Mouse (Mus musculus) hindbrain, embryonic 10.5 days (tissue): Measurements from ENCODE around the gene Dennd2a. TPM values are rescaled to one million over a fixed set of nuclear protein-coding genes. Genes with fewer than 3 reads are reported as not detected.
A peak's percentile ranks its signal among the peaks of the same experiment; 100 is the strongest.
"Not testable (repeated sequence)": the region's sequence is repeated elsewhere in the genome, so short reads cannot be mapped to it uniquely, and the experiment has no call there.

ENCODE experiments used
- DNase-seq: peaks from one replicate; pipeline ENCODE4 v3.0.0-alpha.2; 2017; ENCODE audit warnings: low spot score
- H3K27ac ChIP-seq: fragments of 300-500 bp; sonication (generic); 2 replicates; pipeline ENCODE4 v1.5.1; 2016; ENCODE audit warnings: mild to moderate bottlenecking, moderate library complexity
- H3K27me3 ChIP-seq: fragments of 300-500 bp; sonication (generic); 2 replicates; pipeline ENCODE4 v1.6.1; 2016; ENCODE audit warnings: mild to moderate bottlenecking; ENCODE audit not compliant: poor library complexity, insufficient read depth, severe bottlenecking
- H3K36me3 ChIP-seq: fragments of 300-500 bp; sonication (generic); 2 replicates; pipeline ENCODE4 v1.6.1; 2016; ENCODE audit warnings: mild to moderate bottlenecking, moderate library complexity
- H3K4me1 ChIP-seq: fragments of 300-500 bp; sonication (generic); replicated peaks from 2 replicates; pipeline ENCODE4 v1.6.1; 2016; ENCODE audit warnings: mild to moderate bottlenecking
- H3K4me3 ChIP-seq: fragments of 300-500 bp; sonication (generic); 2 replicates; pipeline ENCODE4 v1.5.1; 2016; ENCODE audit warnings: mild to moderate bottlenecking, moderate library complexity
- H3K9me3 ChIP-seq: fragments of 300-500 bp; sonication (generic); 2 replicates; pipeline ENCODE4 v1.6.1; 2016; ENCODE audit warnings: mild to moderate bottlenecking, moderate library complexity
- WGBS: fragments of 180-500 bp; shearing (Covaris S2); methylation state at CpG from one replicate; pipeline ENCODE4 v1.1.7; 2016; 5-methylcytosine and 5-hydroxymethylcytosine counted together
- polyA plus RNA-seq: library from polyadenylated mRNA; unstranded; fragments of >200 nt; fragmentation: Nextera tagmentation; extraction: Ambion mirVana; gene quantifications from 2 replicates; pipeline ENCODE4 v1.2.1, GENCODE M21; 2016

The Dennd2a gene
- polyA plus RNA-seq, 1 experiment from 2014 or later = 45.6 TPM

GRCm38 (mm10) chr6:39451033-39451432 is 106.6 kb downstream of the Dennd2a start:
- Histone ChIP-seq H3K27ac (no peak overlapping the region), H3K4me1 (peaks cover 12% of the 10 kb centered on the region; the same call in 1 of the 2 replicates), H3K4me3 (no peak overlapping the region), H3K9me3 (no peaks in the 10 kb centered on the region), H3K27me3 (no peaks in the 10 kb centered on the region), H3K36me3 (no peaks in the 10 kb centered on the region)
- WGBS = 84% methylated on average over 3 of the region's 3 CpGs
- no peak for DNase-seq

- Histone ChIP-seq H3K9me3 (no peaks in the 10 kb centered on the region), H3K4me1 (peaks cover 15% of the 10 kb centered on the region; the same call in 1 of the 2 replicates), H3K4me3 (no peak overlapping the region), H3K27me3 (no peaks in the 10 kb centered on the region), H3K27ac (no peak overlapping the region), H3K36me3 (no peaks in the 10 kb centered on the region)
- DNase-seq = no peak
- WGBS = 92% methylated on average over 4 of the region's 4 CpGs
These were observed 107.1 kb downstream of the Dennd2a start for GRCm38 (mm10) chr6:39450580-39450979.

GRCm38 (mm10) chr6:39447429-39448185 is 110.1 kb downstream of the Dennd2a start:
- Histone ChIP-seq H3K27ac (peak overlapping the region; percentile 23; the same call in 1 of the 2 replicates), H3K4me1 (peaks cover 17% of the 10 kb centered on the region; the same call in 1 of the 2 replicates), H3K9me3 (no peaks in the 10 kb centered on the region), H3K27me3 (no peaks in the 10 kb centered on the region), H3K36me3 (no peaks in the 10 kb centered on the region), H3K4me3 (no peak overlapping the region)
- DNase-seq = no peak
- 55% methylated on average over 4 of the region's 4 CpGs for WGBS

- peak; percentile 31 for DNase-seq
- Histone ChIP-seq H3K9me3 (no peaks in the 10 kb centered on the region), H3K27ac (peak overlapping the region; percentile 31; the same call in 1 of the 2 replicates), H3K27me3 (no peaks in the 10 kb centered on the region), H3K4me3 (peak overlapping the region; percentile 30), H3K4me1 (peaks cover 17% of the 10 kb centered on the region; the same call in 1 of the 2 replicates), H3K36me3 (no peaks in the 10 kb centered on the region)
- 6% methylated on average over 19 of the region's 19 CpGs for WGBS
These were observed 111.7 kb downstream of the Dennd2a start for GRCm38 (mm10) chr6:39445801-39446572.

GRCm38 (mm10) chr6:39442786-39443287 is 114.8 kb downstream of the Dennd2a start:
- no peak for DNase-seq
- H3K36me3 ChIP-seq = no peaks in the 10 kb centered on the region
- no peak overlapping the region for H3K4me3 ChIP-seq
- no peaks in the 10 kb centered on the region for H3K9me3 ChIP-seq
- H3K27ac ChIP-seq = no peak overlapping the region
- 0 out of 2 replicates have a peak, but pooled peaks cover 8% of the 10 kb centered on the region for H3K4me1 ChIP-seq
- H3K27me3 ChIP-seq = no peaks in the 10 kb centered on the region

- no peaks in the 10 kb centered on the region for H3K27me3 ChIP-seq
- no peak overlapping the region for H3K4me3 ChIP-seq
- no peaks in the 10 kb centered on the region for H3K9me3 ChIP-seq
- H3K36me3 ChIP-seq = no peaks in the 10 kb centered on the region
- no peak overlapping the region for H3K27ac ChIP-seq
- H3K4me1 ChIP-seq = peaks cover 12% of the 10 kb centered on the region
- DNase-seq = no peak
These were observed 117.5 kb downstream of the Dennd2a start for GRCm38 (mm10) chr6:39440207-39440606.

GRCm38 (mm10) chr6:39437519-39437918 is 120.1 kb downstream of the Dennd2a start:
- not testable (repeated sequence) for H3K9me3 ChIP-seq, H3K27me3 ChIP-seq, H3K36me3 ChIP-seq, DNase-seq, H3K27ac ChIP-seq, H3K4me3 ChIP-seq
- WGBS = 89% methylated on average over 6 of the region's 6 CpGs
- peaks cover 22% of the 10 kb centered on the region for H3K4me1 ChIP-seq

GRCm38 (mm10) chr6:39435875-39436274 is 121.8 kb downstream of the Dennd2a start:
- Histone ChIP-seq H3K9me3 (no peaks in the 10 kb centered on the region), H3K27me3 (no peaks in the 10 kb centered on the region), H3K36me3 (no peaks in the 10 kb centered on the region), H3K27ac (peak overlapping the region; percentile 79; the same call in 1 of the 2 replicates), H3K4me3 (no peak overlapping the region), H3K4me1 (peaks cover 22% of the 10 kb centered on the region)
- 85% methylated on average over 5 of the region's 5 CpGs for WGBS
- no peak for DNase-seq

GRCm38 (mm10) chr6:39434886-39435492 is 122.7 kb downstream of the Dennd2a start:
- 18% methylated on average over 2 of the region's 2 CpGs for WGBS
- H3K4me3 ChIP-seq = no peak overlapping the region
- no peaks in the 10 kb centered on the region for H3K36me3 ChIP-seq
- peak; percentile 74 for DNase-seq
- no peaks in the 10 kb centered on the region for H3K9me3 ChIP-seq
- peak overlapping the region; percentile 79 for H3K27ac ChIP-seq
- H3K27me3 ChIP-seq = no peaks in the 10 kb centered on the region
- H3K4me1 ChIP-seq = peaks cover 22% of the 10 kb centered on the region

- 83% methylated on average over 2 of the region's 2 CpGs for WGBS
- DNase-seq = no peak
- Histone ChIP-seq H3K27ac (peak overlapping the region; percentile 79), H3K4me3 (no peak overlapping the region), H3K27me3 (no peaks in the 10 kb centered on the region), H3K4me1 (peaks cover 22% of the 10 kb centered on the region), H3K36me3 (no peaks in the 10 kb centered on the region), H3K9me3 (no peaks in the 10 kb centered on the region)
These were observed 123.4 kb downstream of the Dennd2a start for GRCm38 (mm10) chr6:39434111-39434885.

GRCm38 (mm10) chr6:39433701-39434100 is 124.0 kb downstream of the Dennd2a start:
- Histone ChIP-seq H3K36me3 (no peaks in the 10 kb centered on the region), H3K9me3 (no peaks in the 10 kb centered on the region), H3K27me3 (no peaks in the 10 kb centered on the region), H3K27ac (peak overlapping the region; percentile 79), H3K4me3 (no peak overlapping the region), H3K4me1 (peaks cover 22% of the 10 kb centered on the region)
- DNase-seq = no peak

GRCm38 (mm10) chr6:39433174-39433573 is 124.5 kb downstream of the Dennd2a start:
- no peaks in the 10 kb centered on the region for H3K27me3 ChIP-seq
- H3K36me3 ChIP-seq = no peaks in the 10 kb centered on the region
- no peaks in the 10 kb centered on the region for H3K9me3 ChIP-seq
- H3K27ac ChIP-seq = peak overlapping the region; percentile 45; the same call in 1 of the 2 replicates
- H3K4me1 ChIP-seq = peaks cover 22% of the 10 kb centered on the region
- no peak for DNase-seq
- WGBS = 87% methylated on average over 4 of the region's 4 CpGs
- H3K4me3 ChIP-seq = no peak overlapping the region
